Mouse (Mus musculus) megakaryocyte, embryonic 14.5 days (primary cell): ENCODE data around the gene Bora.

Experiments used
- FLI1 ChIP-seq: IDR thresholded peaks from 2 replicates; pipeline ENCODE4 v1.6.1; 2012; ENCODE audit warnings: low read length, inconsistent platforms, mixed read lengths
- GATA1 ChIP-seq: IDR thresholded peaks from 3 replicates; pipeline ENCODE4 v1.6.1; 2012; ENCODE audit warnings: mixed read lengths, low read length, inconsistent platforms, borderline replicate concordance

DNA sequence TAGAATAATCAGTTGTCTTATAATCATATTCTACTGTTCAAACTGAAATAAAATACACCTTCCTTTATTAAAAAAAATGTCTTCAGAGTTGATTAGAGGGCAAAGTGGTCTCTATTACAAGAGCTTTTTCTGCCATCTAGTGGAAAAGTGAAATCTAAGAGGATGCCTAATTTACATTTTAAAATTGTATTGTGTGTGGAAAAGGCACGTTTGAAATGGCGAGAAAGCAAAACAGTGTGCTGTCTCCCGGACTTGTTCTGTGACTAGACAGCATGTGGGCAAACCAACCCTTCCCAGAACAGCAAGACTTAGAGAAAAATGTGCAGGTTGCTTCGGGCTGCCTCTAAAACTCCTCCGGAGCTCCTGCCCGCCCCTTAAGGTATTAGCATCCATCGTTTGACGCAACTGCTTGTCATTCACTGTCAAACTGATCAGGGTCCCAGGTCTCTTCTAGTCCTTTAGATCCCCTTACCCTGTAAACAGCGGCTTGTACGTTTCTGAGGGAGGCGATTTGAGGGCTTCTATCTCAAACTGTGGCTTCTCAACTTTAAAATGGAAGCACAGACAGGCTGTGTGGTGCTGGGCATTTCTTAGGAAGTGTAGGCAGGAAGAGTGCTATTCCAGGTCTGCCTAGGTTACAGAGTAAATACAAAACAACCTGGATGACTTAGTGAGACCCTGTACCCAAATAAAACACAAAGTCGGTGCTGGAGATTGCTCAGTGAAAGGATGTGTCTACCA, 23.5 kb upstream of the Bora start:
- TF ChIP-seq GATA1 (no peak), FLI1 (no peak)
